Mouse (Mus musculus) cerebellum, adult 9-10 months (tissue): Measurements from ENCODE around the gene Themis3.
"Not testable (repeated sequence)": the region's sequence is repeated elsewhere in the genome, so short reads cannot be mapped to it uniquely, and the experiment has no call there.

ENCODE experiments used
- DNase-seq: peaks from one replicate; pipeline ENCODE4 v3.0.0; 2022

Themis3 gene

GRCm38 (mm10) chr17:66558404-66559317 lies 35.8 kb downstream of the Themis3 start:
- DNase-seq = no peak

GRCm38 (mm10) chr17:66552690-66553089 lies 41.7 kb downstream of the Themis3 start:
- no peak for DNase-seq

DNA sequence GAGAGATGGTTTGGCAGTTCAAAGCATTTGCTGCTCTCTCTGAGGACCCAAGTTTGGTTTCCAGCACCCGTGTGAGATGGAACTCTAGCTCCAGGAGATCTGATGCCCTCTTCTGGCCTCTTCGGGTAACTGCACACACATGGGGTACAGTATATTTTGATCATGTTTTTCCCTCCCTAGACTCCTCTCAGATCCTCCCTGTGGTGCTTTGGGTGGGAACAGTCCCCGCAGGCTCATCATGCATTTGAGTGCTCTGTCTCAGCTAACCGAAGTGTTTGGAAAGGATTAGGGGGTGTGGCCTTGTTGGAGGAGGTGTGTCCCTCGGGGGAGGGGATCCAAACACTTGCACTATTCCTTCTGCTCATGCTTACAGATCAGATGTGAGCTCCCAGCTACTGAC lies 43.9 kb downstream of the Themis3 start:
- no peak for DNase-seq

GRCm38 (mm10) chr17:66532285-66532684 lies 62.1 kb downstream of the Themis3 start:
- no peak for DNase-seq

DNA sequence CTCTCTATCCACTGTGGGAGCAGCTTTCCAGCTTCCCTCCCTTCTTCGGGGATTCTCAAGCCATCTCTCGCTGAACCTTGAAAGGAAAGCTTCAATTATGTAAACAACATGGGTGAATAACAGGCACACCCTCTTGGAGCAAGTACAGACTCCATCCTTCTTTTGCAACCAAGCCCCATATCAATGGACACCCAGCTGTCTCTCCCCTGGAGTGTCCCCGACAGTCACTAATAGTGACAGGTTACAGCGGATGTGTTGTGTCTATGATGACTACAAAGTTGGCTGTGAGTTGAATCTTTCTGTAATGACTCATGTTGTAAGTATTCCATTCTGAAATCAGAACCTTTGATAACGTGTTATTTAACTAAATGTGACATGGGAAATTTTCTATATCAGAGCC lies 71.0 kb downstream of the Themis3 start:
- DNase-seq = no peak

DNA sequence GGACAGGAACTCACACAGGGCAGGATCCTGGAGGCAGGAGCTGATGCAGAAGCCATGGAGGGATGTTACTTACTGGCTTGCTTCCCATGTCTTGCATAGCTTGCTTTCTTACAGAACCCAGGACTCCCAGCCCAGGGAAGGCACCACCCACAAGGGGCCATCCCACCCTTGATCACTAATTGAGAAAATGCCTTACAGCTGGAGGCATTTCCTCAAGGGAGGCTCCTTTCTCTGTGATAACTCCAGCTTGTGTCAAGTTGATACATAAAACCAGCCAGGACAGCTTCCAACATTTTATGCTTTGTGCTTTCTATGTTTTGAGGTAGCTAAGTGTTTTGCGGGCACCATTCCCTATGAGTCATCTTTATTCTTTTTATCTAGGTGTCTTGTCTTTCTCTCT lies 71.8 kb downstream of the Themis3 start:
- DNase-seq = not testable (repeated sequence)

DNA sequence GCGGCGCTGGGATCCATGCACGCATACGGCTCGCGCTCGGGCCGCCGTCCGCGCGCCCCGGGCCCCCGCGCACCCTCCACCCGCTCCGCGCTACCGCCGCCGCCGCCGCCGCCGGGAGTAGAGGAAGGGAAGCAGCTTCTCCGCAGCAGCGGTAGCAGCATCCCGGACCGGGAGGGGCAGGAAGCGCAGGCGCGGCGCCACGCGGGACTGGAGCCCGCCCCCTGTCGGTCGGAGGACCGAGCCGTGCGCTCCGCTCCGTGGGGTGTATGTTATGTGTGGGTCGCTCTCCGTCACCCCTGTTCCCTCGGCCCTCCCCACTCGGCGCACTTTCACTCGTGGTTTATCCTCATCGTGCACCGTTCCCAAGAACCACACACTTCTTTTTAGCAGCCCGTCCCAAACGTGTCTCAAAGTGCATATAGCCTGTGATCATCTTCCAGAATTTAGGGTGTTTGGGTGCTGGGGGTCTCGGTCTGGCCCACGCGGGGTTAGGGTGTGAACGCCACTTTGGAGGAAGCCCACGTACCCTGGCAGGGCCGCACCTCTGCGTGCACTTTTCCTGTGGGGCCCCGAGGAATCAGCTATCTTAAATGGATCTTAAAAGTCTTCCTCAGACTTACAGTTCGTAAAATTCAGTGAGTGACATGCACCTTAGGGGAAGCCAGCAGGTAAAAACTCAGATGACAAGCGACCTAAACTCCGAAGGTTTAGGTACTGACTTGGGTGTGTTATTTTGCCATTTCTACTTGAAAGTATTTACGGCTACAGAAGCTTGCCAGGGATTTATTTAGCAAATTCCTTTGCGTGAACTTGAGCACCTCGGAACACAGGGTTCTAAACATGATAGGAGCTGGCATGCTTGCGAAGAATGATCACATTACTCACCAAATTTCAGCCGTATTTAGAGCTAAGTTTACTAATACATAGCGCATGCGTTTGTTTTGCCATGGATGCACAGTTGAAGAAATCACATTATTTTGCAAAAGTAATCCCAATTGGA lies 74.6 kb downstream of the Themis3 start, which contains the start of gene Rab12:
Gene Rab12, minus strand, starts transcription at position 176 of the 1,000 bp plus-strand sequence.
- peak; percentile 88 for DNase-seq

GRCm38 (mm10) chr17:66518877-66519553 lies 75.4 kb downstream of the Themis3 start:
- DNase-seq = no peak

DNA sequence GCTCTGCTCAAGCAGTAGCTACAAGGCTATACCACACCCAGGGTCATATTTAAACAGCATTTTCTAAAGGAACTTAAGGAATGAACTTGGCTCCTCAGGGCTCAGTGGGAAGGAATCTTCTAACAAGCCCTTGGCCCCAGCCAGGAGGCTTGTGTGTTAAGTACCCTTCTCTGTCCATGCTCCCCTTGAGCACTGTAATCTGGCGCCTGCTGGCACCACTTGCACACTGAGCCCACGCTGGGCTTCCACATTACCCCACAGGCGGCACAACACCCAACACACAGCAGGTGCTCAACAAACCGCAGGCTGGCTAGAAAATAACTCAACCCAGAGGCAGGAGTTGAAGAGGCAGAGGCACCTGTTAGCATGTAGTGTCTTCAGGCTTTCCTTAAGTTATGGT lies 77.5 kb downstream of the Themis3 start:
- DNase-seq = no peak

GRCm38 (mm10) chr17:66514288-66514995 lies 80.0 kb downstream of the Themis3 start:
- peak; percentile 3 for DNase-seq

DNA sequence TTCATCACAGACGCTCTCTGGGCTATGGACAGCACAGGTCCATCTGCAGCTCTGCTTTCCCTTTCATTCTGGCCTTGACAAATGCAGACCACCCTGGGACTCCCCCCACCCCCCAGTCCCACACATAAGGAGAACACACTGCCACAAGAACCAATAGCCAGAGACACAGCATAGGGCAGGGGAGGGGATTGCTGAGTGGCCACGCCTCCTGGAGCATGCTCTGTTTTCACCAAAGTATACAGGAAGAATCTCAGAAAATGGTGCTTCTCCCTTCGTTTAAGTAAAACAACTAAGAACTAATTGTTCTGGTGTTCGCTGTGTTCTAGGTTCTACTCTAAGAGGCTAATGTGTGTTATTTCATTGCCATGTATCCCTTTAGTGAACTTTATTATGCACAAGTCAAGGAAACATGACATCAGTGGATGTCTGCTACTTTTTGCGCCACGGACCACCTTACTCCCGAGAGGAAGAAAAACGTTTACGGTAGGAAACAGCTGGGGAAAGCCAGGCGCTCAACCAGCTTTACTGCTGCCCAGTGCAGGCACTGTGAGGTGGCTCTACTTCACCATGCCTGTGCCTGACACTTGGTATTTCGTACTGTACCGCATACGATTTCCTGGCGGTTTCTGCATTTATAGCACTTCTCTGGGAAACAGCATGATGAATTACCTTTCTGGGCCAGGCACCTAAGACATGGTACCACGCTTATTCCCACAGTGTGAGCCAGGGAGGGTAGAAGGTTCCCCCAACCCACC lies 82.0 kb downstream of the Themis3 start:
- peak; percentile 12 for DNase-seq

- no peak for DNase-seq
Observed at GRCm38 (mm10) chr17:66510221-66510683, 84.2 kb downstream of the Themis3 start.

DNA sequence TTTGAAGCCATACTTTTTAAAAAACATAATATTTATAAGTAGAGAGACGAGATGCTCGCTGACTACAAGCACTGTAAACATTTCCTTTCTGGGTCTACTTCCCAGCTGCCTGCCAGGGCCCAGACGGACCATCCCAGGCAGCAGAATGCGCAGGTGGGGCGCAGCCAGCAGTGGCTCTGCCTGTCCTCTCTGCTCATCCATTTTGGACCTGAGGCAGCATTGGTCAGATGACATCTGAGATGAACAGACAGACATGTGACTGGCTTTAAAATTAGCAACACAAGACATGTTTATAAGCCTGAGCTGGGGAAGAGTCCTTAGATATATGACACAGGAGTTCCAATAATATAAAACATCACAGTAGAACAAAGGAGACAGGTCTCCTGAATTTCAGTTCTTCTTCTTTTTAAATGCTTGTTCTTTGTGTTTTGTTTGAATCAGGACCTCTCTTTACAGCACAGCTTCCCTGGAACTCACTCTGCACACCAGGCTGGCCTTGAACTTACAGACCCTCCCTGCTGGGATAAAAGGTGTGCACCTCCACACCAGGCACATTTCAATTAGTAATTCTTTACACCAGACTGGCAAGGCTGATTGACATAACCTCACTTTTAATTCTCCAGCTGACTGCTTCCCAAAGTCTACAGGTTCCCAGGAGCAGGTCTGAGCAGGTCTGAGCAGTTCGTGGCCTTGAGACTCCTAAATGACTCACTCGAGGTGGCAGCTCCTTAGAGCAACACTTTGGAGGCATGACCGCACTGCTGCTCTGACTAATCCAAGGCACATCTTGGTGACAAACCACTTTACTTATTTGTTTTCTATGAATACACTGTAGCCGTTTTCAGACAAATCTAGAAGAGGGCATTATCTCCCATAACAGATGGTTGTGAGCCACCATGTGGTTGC lies 87.1 kb downstream of the Themis3 start:
- DNase-seq = peak; percentile 64

DNA sequence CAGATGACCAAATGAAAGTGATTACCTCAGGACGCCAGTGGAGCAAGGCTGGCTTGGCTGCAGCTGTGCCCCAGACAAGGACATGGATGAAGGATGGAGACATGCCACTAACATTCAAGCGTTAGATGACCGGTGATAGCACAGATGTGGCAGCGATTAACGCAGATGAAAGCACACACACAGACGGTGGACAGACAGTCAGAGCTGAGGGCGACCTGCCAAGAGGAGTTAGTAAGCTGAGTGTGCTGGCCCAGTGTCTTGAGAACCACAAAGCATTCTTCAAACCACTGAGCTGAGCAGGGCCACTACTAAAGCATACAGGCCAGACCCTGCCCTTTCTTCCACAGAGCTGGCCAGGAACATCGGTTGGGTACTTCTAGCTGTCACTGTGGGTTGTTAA lies 89.5 kb downstream of the Themis3 start:
- DNase-seq = no peak
